Mouse (Mus musculus) kidney, adult 2 months (tissue): ENCODE measurements around the gene Zfp266.

Source experiments
- CTCF ChIP-seq: fragments of 200-500 bp; conservative IDR thresholded peaks from 2 replicates; pipeline ENCODE4 v1.5.1; 2011; ENCODE audit warnings: low read depth, mild to moderate bottlenecking, control low read depth, low read length, moderate library complexity, mixed read lengths; ENCODE audit not compliant: insufficient read depth, insufficient read length
- POLR2A ChIP-seq: fragments of 200-500 bp; IDR thresholded peaks from one replicate; pipeline ENCODE4 v1.6.1; 2011; ENCODE audit warnings: low read depth, low read length, control low read depth

DNA sequence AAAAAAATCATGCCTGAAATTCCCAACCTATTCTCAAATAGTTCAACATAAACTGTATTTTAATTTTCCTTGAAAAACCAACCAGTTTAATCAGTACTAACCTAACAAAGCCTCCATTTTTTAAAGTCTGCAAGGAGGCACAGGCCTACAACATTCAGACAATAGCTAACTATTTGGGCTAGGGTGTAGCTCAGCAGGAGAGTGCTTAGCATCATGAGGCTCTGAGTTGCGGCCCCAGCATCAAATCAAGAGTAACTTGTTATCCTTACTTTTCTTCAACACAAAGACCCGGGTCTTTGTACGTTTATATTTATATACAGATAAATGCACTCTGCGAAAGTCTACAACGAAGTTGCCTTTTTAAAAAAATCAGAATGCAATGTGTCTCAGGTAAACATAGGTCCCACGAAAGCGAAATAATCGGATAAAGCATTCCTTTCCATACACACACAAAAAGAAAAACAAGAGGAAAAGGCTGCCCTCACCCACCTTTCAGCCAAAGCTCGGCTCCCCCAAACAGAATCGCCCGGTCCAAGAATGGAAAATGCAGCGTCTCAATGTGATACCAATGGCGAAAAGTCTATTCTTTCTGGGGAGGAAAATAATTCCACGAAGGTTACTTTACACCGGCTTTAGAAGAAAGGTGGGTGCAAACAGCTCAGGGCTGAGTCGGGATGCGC lies 546 bp downstream of the Zfp266 start:
- no peak for TF ChIP-seq POLR2A
- no peak for TF ChIP-seq CTCF
